Mouse (Mus musculus): ENCODE data around the gene Prokr1. TPM values are rescaled to one million over a fixed set of nuclear protein-coding genes. Genes with fewer than 3 reads are reported as not detected.
"Not testable (repeated sequence)": the region's sequence is repeated elsewhere in the genome, so short reads cannot be mapped to it uniquely, and the experiment has no call there.

The Prokr1 gene
- polyA plus RNA-seq, 1 experiment = 2.4 TPM

DNA sequence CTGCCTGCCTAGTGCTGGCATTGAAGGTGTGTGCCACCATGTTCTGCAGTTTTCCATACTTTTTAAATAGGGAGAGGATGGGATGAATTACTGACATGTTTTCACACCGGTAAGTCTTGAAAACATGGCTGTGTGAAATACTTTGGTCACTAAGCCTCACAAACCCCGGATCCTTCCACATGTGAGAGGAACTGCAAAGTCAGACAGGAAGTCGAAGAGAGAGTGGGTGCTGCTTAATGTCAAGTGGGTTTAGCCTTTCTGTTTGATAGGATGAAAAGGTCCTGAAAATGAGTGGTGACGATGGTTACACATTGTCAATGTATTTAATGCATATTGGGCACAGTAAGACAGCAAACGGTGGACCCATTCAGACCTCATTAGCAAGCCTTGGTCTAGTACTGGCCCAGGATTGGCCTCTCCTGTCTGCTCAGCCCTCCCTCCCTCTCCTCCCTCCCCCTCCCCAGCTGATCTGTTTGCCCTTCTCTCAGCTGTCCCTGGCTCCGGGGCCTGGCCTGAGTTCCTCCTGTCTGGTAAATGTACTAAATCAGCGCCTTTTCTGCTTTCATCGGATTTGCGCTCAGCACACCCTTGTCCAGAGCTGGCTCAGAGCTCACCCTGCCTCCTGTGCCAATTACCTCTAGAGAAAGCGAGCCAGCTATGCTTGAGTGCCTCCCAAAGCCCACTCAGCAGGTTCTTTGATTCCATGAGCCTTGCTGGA lies 6.7 kb upstream of the Prokr1 start:
- TF ChIP-seq POLR2A (IDR thresholded peaks at IDR 0.05; ENCODE audit: borderline replicate concordance, extremely low read depth, insufficient read depth, insufficient read length, poor library complexity, severe bottlenecking) (no peak), CTCF (IDR thresholded peaks at IDR 0.05; ENCODE audit: borderline replicate concordance, extremely low read depth, insufficient read depth, insufficient read length) (no peak)
- peak; percentile 95 for DNase-seq (ENCODE audit: low read depth)

DNA sequence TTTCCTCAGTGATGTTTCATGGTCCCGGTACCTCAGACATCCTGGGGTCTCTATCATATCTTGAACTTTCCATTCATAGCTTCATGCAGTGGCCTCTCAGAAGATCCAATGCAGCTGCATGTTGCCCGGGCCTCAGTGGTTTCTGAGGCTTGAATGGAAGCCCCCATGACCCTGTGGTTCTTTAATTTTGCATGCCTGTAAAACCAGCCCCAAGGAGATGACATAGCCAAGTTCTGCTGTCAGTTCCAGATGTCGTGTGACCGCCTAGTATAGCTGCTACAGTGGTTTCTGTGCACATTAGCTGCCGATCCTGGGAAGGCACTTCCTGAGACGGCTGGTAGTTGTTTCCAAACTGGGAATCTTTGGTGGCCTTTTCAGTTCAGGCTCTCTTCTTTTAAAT lies 3.6 kb upstream of the Prokr1 start:
- TF ChIP-seq CTCF (IDR thresholded peaks at IDR 0.05; ENCODE audit: borderline replicate concordance, extremely low read depth, insufficient read depth, insufficient read length) (no peak), POLR2A (IDR thresholded peaks at IDR 0.05; ENCODE audit: borderline replicate concordance, extremely low read depth, insufficient read depth, insufficient read length, poor library complexity, severe bottlenecking) (no peak)
- no peak for DNase-seq (ENCODE audit: low read depth)

DNA sequence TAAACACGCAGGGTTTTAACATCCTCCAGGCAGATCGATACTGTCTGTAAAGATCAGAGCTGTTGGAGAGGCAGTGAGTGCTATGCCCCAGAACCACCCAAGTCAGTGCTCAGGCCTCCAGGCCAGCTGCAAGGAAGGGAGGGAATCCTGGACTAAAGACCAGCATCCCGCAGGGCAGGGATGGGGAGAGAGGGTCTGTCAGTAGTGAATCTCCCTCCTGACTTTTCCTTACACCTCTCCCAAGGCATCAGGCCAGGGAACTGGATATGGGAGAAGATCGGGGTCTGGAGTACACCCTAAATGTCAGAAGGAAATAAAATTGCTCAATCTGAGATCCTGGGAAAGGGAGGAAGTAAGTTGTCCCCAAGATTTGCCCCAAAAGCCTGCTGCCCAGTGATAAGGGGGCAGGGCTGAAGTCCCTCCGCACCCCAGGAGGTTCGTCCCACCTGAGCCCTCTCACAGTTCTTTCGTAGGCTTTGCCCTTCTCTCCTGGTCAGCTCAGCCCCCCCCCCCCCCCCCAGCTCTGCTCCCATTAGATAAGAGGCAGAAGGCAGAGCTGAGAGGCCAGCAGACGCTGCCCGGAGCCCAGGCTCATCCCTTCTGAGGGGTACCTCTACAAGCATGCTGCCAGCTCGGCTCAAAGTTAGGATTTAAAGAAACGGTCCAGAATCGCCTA lies 687 bp downstream of the Prokr1 start:
- no peak for TF ChIP-seq CTCF (IDR thresholded peaks at IDR 0.05; ENCODE audit: borderline replicate concordance, extremely low read depth, insufficient read depth, insufficient read length)
- no peak for TF ChIP-seq POLR2A (IDR thresholded peaks at IDR 0.05; ENCODE audit: borderline replicate concordance, extremely low read depth, insufficient read depth, insufficient read length, poor library complexity, severe bottlenecking)
- no peak for DNase-seq (ENCODE audit: low read depth)

DNA sequence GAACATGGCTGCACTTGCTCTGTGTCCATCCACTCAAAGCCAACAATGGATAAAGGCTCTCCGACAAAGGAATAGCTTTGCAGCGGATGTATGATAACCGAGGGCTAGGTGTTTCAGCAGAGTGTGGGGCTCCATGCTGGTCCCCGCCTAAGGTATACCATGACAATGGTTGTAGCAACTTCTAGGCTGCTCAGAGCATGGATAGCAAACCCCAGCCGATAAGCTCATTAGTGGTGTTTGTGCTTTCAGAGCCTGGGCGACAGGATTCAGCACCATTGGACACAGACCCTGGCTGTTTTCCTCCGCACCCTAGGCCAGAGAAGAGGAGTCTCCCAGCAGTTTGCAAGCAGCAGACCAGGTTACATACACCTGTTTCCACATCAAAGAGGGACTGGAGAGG lies 6.6 kb downstream of the Prokr1 start:
- DNase-seq (ENCODE audit: low read depth) = no peak
- TF ChIP-seq POLR2A (IDR thresholded peaks at IDR 0.05; ENCODE audit: borderline replicate concordance, extremely low read depth, insufficient read depth, insufficient read length, poor library complexity, severe bottlenecking) = no peak
- TF ChIP-seq CTCF (IDR thresholded peaks at IDR 0.05; ENCODE audit: borderline replicate concordance, extremely low read depth, insufficient read depth, insufficient read length) = no peak

DNA sequence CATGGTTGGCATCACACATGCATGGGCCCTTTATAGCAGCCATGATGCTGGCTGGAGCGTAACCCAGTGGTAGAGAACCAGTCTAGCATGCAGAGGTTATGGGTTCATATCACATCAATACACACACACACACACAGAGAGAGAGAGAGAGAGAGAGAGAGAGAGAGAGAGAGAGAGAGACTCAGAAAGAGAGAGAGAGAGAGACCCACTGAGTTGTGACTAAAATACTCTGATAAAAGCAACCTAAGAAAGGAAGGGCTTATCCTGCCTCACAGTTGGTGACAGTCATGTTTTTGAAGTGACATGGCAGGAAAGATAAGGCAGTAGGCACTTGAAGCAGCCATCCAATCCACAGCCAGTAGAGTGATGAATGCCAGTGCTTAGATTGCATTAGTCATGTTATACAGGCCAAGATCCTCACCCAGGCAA lies 7.3 kb downstream of the Prokr1 start:
- TF ChIP-seq CTCF (IDR thresholded peaks at IDR 0.05; ENCODE audit: borderline replicate concordance, extremely low read depth, insufficient read depth, insufficient read length) (no peak), POLR2A (IDR thresholded peaks at IDR 0.05; ENCODE audit: borderline replicate concordance, extremely low read depth, insufficient read depth, insufficient read length, poor library complexity, severe bottlenecking) (no peak)
- no peak for DNase-seq (ENCODE audit: low read depth)

DNA sequence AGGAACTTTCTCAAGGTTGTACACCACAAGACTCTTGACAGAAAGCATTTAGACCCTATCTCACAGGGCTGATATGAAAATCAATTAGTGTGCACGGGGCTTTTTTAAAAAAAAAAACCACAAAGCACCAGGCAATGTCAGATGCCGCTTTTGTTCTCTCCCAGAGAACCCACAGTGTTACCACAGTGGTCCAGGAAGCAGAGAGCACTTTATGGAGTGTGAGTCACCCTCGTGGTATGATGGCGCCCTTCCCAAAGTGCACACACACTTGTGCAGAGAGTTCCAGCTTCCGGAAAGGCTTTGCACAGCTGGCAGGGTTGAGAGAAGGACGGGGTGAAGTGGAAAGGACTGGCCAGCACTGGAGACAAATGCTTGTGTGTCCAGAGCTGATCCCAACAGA lies 8.1 kb downstream of the Prokr1 start:
- DNase-seq (ENCODE audit: low read depth) = no peak
- TF ChIP-seq CTCF (IDR thresholded peaks at IDR 0.05; ENCODE audit: borderline replicate concordance, extremely low read depth, insufficient read depth, insufficient read length) = no peak
- no peak for TF ChIP-seq POLR2A (IDR thresholded peaks at IDR 0.05; ENCODE audit: borderline replicate concordance, extremely low read depth, insufficient read depth, insufficient read length, poor library complexity, severe bottlenecking)

DNA sequence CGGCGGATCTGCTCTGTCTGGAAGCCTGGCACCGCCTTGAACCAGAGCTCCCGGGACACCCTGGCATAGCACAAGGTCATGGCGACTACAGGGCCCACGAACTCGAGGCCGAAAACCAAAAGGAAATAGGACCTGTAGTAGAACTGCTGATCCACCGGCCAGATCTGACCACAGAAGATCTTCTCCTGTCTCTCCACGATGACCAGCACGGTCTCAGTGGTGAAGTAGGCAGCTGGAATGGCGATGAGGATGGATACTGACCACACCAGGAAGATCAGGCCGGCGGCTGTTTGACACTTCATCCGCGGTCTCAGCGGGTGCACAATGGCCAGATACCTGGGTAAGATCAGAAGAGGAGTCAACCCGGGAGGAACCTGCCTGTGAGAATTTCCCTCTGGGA lies 9.0 kb downstream of the Prokr1 start:
- TF ChIP-seq CTCF (IDR thresholded peaks at IDR 0.05; ENCODE audit: borderline replicate concordance, extremely low read depth, insufficient read depth, insufficient read length) (no peak), POLR2A (IDR thresholded peaks at IDR 0.05; ENCODE audit: borderline replicate concordance, extremely low read depth, insufficient read depth, insufficient read length, poor library complexity, severe bottlenecking) (no peak)
- DNase-seq (ENCODE audit: low read depth) = no peak

DNA sequence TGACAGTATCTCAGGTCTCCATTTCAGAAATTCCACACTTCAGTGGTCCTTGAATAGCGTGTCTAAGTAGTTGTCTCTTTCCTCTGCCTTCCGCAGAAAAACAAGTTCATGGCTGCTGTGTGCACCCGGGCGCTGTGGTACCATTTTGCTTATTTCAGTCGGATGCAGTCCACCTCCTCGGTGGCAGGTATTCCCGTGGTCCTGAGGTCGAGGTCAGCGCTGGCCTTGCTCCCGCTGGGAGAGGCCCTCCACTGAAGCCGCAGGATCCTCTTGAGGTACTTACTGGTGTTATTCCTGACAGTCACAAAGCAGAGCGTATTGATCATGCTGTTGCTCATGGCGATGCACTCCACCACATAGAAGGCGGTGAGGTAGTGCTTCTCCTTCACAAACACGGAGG lies 9.5 kb downstream of the Prokr1 start:
- no peak for DNase-seq (ENCODE audit: low read depth)
- TF ChIP-seq POLR2A (IDR thresholded peaks at IDR 0.05; ENCODE audit: borderline replicate concordance, extremely low read depth, insufficient read depth, insufficient read length, poor library complexity, severe bottlenecking) (no peak), CTCF (IDR thresholded peaks at IDR 0.05; ENCODE audit: borderline replicate concordance, extremely low read depth, insufficient read depth, insufficient read length) (no peak)

DNA sequence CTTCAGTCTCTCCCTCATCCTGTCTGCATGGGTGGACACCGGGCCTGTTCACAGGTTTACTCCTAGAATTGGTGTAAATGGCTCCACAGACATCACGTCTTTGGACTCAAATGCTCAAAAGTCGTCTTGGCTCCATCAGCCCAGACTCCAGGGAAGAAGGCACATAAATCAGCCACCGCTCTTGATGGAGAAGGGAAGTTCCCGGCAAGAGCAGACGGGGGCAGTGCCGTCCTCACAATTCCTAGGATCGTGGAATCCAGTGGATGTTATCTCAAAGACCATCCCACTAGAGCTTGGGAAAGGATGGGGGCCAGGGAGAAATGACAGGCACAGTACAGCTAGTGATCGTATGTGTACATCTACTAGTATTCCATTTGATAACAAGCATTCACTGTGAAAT lies 12.3 kb downstream of the Prokr1 start:
- TF ChIP-seq POLR2A (IDR thresholded peaks at IDR 0.05; ENCODE audit: borderline replicate concordance, extremely low read depth, insufficient read depth, insufficient read length, poor library complexity, severe bottlenecking) = no peak
- TF ChIP-seq CTCF (IDR thresholded peaks at IDR 0.05; ENCODE audit: borderline replicate concordance, extremely low read depth, insufficient read depth, insufficient read length) = peak; percentile 49; the same call in 1 of the 2 replicates

DNA sequence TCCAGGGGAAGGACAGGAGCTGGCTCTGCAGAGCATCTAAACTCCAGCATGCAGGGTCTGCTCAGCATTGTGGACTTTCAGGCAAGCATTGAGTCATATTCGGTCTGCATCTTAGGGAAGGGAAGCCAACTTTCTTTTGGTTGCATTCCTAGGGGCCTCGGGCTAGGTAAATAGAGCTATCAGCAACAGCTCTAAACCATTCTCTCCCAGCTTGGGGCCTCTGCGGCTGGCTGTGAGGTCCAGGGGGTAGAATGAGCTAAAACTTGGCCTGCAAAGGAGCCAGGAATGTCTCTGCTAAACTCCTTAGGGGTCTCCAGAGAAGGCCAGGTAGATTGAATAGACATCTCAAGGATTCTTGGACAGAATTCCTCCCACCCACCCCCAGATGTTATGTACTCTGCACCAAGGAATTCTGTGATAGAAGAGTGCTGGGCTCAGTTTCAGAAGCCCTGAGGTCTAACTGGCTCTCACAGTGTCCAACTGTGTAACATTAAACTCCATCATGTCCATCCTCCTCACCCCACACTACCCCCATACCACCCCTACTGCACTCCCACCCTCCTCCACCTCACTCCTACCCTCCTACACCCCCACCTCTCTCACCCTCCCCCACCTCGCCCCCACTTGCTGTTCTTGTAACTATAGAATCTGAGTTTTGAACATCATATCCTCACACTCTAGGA lies 13.8 kb downstream of the Prokr1 start:
- no peak for DNase-seq (ENCODE audit: low read depth)
- TF ChIP-seq POLR2A (IDR thresholded peaks at IDR 0.05; ENCODE audit: borderline replicate concordance, extremely low read depth, insufficient read depth, insufficient read length, poor library complexity, severe bottlenecking) = no peak
- no peak for TF ChIP-seq CTCF (IDR thresholded peaks at IDR 0.05; ENCODE audit: borderline replicate concordance, extremely low read depth, insufficient read depth, insufficient read length)

More for the DNA sequence above, 12.3 kb downstream of the Prokr1 start:
- DNase-seq (ENCODE audit: low read depth) = peak; percentile 55

DNA sequence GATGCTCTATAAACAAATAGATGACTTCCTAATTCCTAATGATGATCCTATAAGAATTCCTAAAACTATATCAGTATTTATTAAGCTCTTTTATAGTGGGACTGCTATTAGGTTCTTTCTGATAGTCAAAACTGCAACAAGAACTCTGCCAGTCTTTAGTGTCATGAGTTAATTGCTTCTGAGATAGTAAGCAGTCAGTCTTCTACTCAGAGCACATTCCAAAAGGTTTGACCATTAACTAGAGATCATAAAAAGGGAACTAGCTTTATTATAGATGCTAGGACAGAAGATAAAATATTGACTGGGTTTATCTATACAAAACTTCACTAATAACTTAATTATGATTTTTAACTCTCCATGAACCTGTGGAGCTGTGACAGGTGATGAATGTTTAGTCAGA lies 18.7 kb downstream of the Prokr1 start:
- DNase-seq (ENCODE audit: low read depth) = not testable (repeated sequence)

Data from brain, embryonic 14.5 days (tissue).